Mouse (Mus musculus) G1E (cell line): ENCODE results near the gene Srebf1.

Source experiments
- CTCF ChIP-seq: IDR thresholded peaks from 2 replicates; pipeline ENCODE4 v1.5.1; 2012; ENCODE audit warnings: low read depth, low read length, inconsistent platforms, mixed read lengths
- GATA1 ChIP-seq: IDR thresholded peaks from 2 replicates; pipeline ENCODE4 v1.6.1; 2012; ENCODE audit warnings: borderline replicate concordance, low read length, inconsistent platforms, mixed read lengths
- POLR2AphosphoS5 ChIP-seq: IDR thresholded peaks from 2 replicates; pipeline ENCODE4 v1.6.1; 2012; ENCODE audit warnings: low read depth, low read length, inconsistent platforms; ENCODE audit not compliant: insufficient replicate concordance
- TAL1 ChIP-seq: conservative IDR thresholded peaks from 2 replicates; pipeline ENCODE4 v1.6.1; 2012; ENCODE audit warnings: low read depth, low read length, inconsistent platforms, mixed read lengths

DNA sequence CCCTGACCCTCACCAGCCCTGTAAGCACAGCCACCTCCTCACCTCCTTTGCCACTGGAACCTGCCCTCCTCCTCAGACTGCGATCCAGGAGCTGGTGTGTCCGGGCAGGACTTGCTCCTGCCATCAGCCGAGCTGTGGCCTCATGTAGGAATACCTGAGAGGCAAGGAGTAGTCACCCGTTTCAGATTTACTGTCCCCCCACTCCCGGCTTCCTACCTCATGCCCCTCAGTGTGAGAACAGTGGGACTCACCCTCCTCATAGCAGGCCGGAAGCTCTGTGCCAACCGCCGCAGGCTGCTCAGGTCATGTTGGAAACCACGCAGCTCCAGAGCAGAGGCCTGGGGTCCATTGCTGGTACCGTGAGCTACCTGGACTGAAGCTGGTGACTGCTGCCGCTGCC lies 22.0 kb downstream of the Srebf1 start:
- TF ChIP-seq CTCF: no peak
- no peak for TF ChIP-seq POLR2AphosphoS5
- no peak for TF ChIP-seq GATA1
- no peak for TF ChIP-seq TAL1
